Mouse (Mus musculus): ENCODE results near the gene Gm20772.
"Not testable (repeated sequence)": the region's sequence is repeated elsewhere in the genome, so short reads cannot be mapped to it uniquely, and the experiment has no call there.

Gm20772 gene

DNA sequence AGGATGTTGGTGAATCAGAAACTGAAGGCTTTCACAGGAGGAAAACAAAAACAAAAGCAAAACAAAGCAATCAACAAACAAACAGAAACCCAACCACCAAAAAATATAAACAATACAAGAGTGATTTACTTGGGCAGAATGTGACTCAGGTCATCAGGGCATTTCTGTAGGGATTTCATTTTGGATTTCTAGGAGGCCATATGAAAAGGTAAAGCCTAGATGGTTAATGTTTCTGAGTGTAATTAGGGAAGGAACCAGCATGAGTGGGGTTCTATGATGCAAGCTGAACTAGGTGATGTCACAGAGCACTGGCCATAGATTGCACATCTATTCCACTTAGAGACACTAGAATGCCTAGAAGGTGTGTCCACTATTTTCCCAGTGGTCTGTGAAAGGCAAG lies at the start of gene Gm20772, which contains the start of gene Gm20831:
Gene Gm20772, plus strand, starts transcription at position 301 of the 400 bp plus-strand sequence.
Gene Gm20831, plus strand, starts transcription at position 301 of the 400 bp plus-strand sequence.
- not testable (repeated sequence) for DNase-seq (ENCODE audit: extremely low read depth, insufficient read length, low spot score)

DNA sequence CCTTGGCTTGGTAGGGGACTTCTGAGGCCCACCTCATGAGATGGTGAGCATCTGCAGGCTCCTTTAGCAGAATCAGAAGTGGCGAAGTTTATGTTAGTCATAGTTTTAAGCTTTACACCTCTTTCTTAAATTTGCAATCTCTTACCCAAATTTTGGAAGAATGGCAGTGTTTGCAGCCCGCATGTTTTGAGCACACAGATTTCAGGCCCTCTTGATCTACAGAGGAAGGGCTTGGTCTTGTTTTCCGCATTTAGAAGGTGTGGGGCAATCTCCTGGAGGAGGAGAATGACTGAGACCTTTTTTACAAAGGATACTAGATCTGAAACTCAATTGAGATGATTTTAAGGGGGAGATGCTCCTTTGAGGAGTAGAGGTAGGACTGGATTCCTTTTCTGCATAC lies 28.4 kb upstream of the Gm20772 start, which contains the start of gene Gm21904:
Gene Gm21904, minus strand, starts transcription at position 101 of the 400 bp plus-strand sequence.
- DNase-seq (ENCODE audit: extremely low read depth, insufficient read length, low spot score): not testable (repeated sequence)
